Mouse (Mus musculus) liver, embryonic 13.5 days (tissue): Measurements from ENCODE around the gene Man2a2. TPM values are rescaled to one million over a fixed set of nuclear protein-coding genes. Genes with fewer than 3 reads are reported as not detected.

ENCODE experiments used
- ATAC-seq: fragments of 200-750 bp; cut with Nextera tagmentation; 2 replicates; pipeline ENCODE4 v1.8.0; 2017; ENCODE audit warnings: low read depth, mild to moderate bottlenecking, moderate number of reproducible peaks, moderate library complexity
- DNase-seq: peaks from one replicate; pipeline ENCODE4 v3.0.0; 2022
- H3K27ac ChIP-seq: fragments of 300-500 bp; sonication (generic); 2 replicates; pipeline ENCODE4 v1.5.1; 2015; ENCODE audit warnings: moderate library complexity, mild to moderate bottlenecking, inconsistent platforms
- H3K27me3 ChIP-seq: fragments of 300-500 bp; sonication (generic); 2 replicates; pipeline ENCODE4 v1.6.1; 2015; ENCODE audit warnings: mild to moderate bottlenecking, inconsistent platforms
- H3K36me3 ChIP-seq: fragments of 300-500 bp; sonication (generic); 2 replicates; pipeline ENCODE4 v1.6.1; 2015; ENCODE audit warnings: mild to moderate bottlenecking, inconsistent platforms
- H3K4me1 ChIP-seq: fragments of 300-500 bp; sonication (generic); replicated peaks from 2 replicates; pipeline ENCODE4 v1.6.1; 2015; ENCODE audit warnings: inconsistent platforms
- H3K4me2 ChIP-seq: fragments of 300-500 bp; sonication (generic); 2 replicates; pipeline ENCODE4 v1.6.1; 2015; ENCODE audit warnings: inconsistent platforms, mild to moderate bottlenecking, moderate library complexity
- H3K4me3 ChIP-seq: fragments of 300-500 bp; sonication (generic); replicated peaks from 2 replicates; pipeline ENCODE4 v1.5.1; 2015; ENCODE audit warnings: mild to moderate bottlenecking, inconsistent platforms
- H3K9ac ChIP-seq: fragments of 300-500 bp; sonication (generic); 2 replicates; pipeline ENCODE4 v1.6.1; 2015; ENCODE audit warnings: mild to moderate bottlenecking, inconsistent platforms
- H3K9me3 ChIP-seq: fragments of 300-500 bp; sonication (generic); replicated peaks from 2 replicates; pipeline ENCODE4 v1.6.1; 2016; ENCODE audit warnings: inconsistent platforms
- WGBS: fragments of 180-500 bp; shearing (Covaris S2); methylation state at CpG from one replicate; pipeline ENCODE4 v1.1.7; 2015; ENCODE audit not compliant: insufficient replicate concordance; 5-methylcytosine and 5-hydroxymethylcytosine counted together
- polyA plus RNA-seq: library from polyadenylated mRNA; unstranded; fragments of >200 nt; fragmentation: Nextera tagmentation; extraction: Ambion mirVana; gene quantifications from 2 replicates; pipeline ENCODE4 v1.2.1, GENCODE M21; 2015

The Man2a2 gene
- polyA plus RNA-seq, 1 experiment from 2014 or later: 2.2 TPM

DNA sequence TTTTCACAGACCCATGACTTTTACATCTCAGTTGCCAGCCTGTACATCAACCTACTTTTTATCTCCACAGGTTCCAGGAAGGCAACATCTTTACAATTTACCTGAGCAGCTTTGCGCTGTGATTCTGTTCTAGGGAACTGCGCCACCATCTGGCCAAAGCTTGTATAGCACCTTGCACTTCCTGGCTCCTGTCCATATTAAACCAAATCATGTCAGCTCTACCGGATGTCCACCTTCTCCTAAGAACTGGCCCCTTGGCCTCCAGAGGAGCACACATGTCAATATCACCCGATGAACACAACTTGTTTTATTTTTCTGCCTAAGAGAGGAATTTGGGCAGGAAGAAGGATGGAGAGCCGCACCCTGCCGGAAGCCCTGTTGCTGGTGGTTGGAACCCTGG lies 6.3 kb upstream of the Man2a2 start:
- no peak for DNase-seq
- peaks cover 11% of the 10 kb centered on the region; the same call in 1 of the 2 replicates for H3K4me1 ChIP-seq
- H3K4me3 ChIP-seq: no peak overlapping the region
- WGBS: 44% methylated on average over 6 of the region's 6 CpGs
- no peaks in the 10 kb centered on the region for H3K9me3 ChIP-seq
- no peak overlapping the region for H3K4me2 ChIP-seq
- ATAC-seq: no peak
- no peak overlapping the region for H3K27ac ChIP-seq
- no peak overlapping the region for H3K9ac ChIP-seq
- peaks cover 8% of the 10 kb centered on the region; the same call in 1 of the 2 replicates for H3K27me3 ChIP-seq
- H3K36me3 ChIP-seq: peaks cover 10% of the 10 kb centered on the region

GRCm38 (mm10) chr7:80376192-80376591 lies 5.0 kb upstream of the Man2a2 start:
- 80% methylated on average over 10 of the region's 10 CpGs for WGBS
- Histone ChIP-seq H3K9me3 (no peaks in the 10 kb centered on the region), H3K27ac (no peak overlapping the region)

GRCm38 (mm10) chr7:80375376-80376039 lies 4.3 kb upstream of the Man2a2 start:
- Histone ChIP-seq H3K4me2 (no peak overlapping the region), H3K9me3 (no peaks in the 10 kb centered on the region), H3K27me3 (peaks cover 24% of the 10 kb centered on the region), H3K27ac (no peak overlapping the region), H3K4me1 (peaks cover 26% of the 10 kb centered on the region), H3K4me3 (no peak overlapping the region), H3K36me3 (peaks cover 6% of the 10 kb centered on the region; the same call in 1 of the 2 replicates), H3K9ac (no peak overlapping the region)
- DNase-seq (no peak), ATAC-seq (no peak)
- WGBS: 42% methylated on average over 9 of the region's 9 CpGs

More at GRCm38 (mm10) chr7:80376192-80376591, 5.0 kb upstream of the Man2a2 start:
- no peak for DNase-seq
- peaks cover 17% of the 10 kb centered on the region for H3K27me3 ChIP-seq
- peaks cover 19% of the 10 kb centered on the region for H3K4me1 ChIP-seq
- H3K36me3 ChIP-seq: peaks cover 6% of the 10 kb centered on the region; the same call in 1 of the 2 replicates
- no peak overlapping the region for H3K4me2 ChIP-seq
- H3K4me3 ChIP-seq: no peak overlapping the region
- ATAC-seq: no peak
- H3K9ac ChIP-seq: no peak overlapping the region

DNA sequence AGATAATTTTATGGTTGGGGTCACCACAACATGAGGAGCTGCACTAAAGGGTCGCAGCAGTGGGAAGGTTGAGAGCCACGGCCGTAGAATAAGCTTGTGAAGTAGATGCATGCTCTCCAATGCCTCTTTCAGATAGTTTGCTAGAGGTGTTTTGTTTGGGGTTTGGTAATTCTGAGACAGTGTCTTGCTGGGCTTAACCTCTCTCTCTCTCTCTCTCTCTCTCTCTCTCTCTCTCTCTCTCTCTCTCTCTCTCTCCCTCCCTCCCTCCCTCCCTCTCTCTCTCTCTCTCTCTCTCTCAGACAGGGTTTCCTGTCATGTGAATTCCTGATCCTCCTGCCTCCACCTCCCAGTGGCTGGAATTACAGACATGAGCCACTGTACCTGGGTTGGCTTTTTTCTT lies 3.6 kb upstream of the Man2a2 start:
- ATAC-seq: no peak
- no peak for DNase-seq
- Histone ChIP-seq H3K27me3 (peaks cover 32% of the 10 kb centered on the region), H3K9me3 (no peaks in the 10 kb centered on the region), H3K9ac (no peak overlapping the region), H3K4me3 (no peak overlapping the region), H3K27ac (no peak overlapping the region), H3K4me1 (peaks cover 32% of the 10 kb centered on the region), H3K4me2 (no peak overlapping the region), H3K36me3 (peaks cover 6% of the 10 kb centered on the region; the same call in 1 of the 2 replicates)
- WGBS: 75% methylated on average over 3 of the region's 3 CpGs

DNA sequence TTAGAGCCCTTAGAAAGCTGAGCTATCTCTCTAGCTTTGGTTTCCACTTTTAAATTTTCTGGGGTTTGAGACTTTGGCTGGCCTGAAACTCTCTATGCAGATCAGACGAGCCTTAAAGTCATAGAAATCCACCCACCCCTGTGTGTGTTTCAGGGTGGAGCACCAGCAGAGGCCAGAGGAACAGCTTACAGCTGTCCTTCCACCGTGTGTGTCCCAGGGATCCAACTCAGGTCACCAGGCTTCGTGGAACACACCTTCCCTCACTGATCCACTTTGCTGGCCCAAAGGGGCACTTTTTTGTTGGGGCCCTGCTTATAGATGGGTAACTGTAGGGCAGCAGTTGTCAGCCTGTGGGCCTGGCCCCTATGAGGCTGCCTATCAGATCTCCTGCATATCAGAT lies 3.1 kb upstream of the Man2a2 start:
- H3K27ac ChIP-seq: no peak overlapping the region
- 52% methylated on average over 3 of the region's 3 CpGs for WGBS

GRCm38 (mm10) chr7:80373850-80374249 lies 2.7 kb upstream of the Man2a2 start:
- ATAC-seq: no peak
- DNase-seq: no peak
- H3K4me1 ChIP-seq: peaks cover 39% of the 10 kb centered on the region
- H3K27me3 ChIP-seq: peaks cover 39% of the 10 kb centered on the region
- no peak overlapping the region for H3K4me2 ChIP-seq
- H3K4me3 ChIP-seq: no peak overlapping the region
- no peak overlapping the region for H3K27ac ChIP-seq
- H3K36me3 ChIP-seq: peaks cover 4% of the 10 kb centered on the region; the same call in 1 of the 2 replicates
- H3K9ac ChIP-seq: no peak overlapping the region
- 69% methylated on average over 12 of the region's 12 CpGs for WGBS
- H3K9me3 ChIP-seq: no peaks in the 10 kb centered on the region

More for the DNA sequence above, 3.1 kb upstream of the Man2a2 start:
- DNase-seq (no peak), ATAC-seq (no peak)
- Histone ChIP-seq H3K4me2 (no peak overlapping the region), H3K27me3 (peaks cover 36% of the 10 kb centered on the region), H3K9ac (no peak overlapping the region), H3K4me1 (peaks cover 37% of the 10 kb centered on the region), H3K36me3 (peaks cover 6% of the 10 kb centered on the region; the same call in 1 of the 2 replicates), H3K4me3 (no peak overlapping the region), H3K9me3 (no peaks in the 10 kb centered on the region)

- H3K4me2 ChIP-seq: no peak overlapping the region
- peaks cover 39% of the 10 kb centered on the region for H3K27me3 ChIP-seq
- no peaks in the 10 kb centered on the region for H3K36me3 ChIP-seq
- no peak for DNase-seq
- no peak for ATAC-seq
- H3K9me3 ChIP-seq: no peaks in the 10 kb centered on the region
- H3K4me1 ChIP-seq: peaks cover 42% of the 10 kb centered on the region
- 64% methylated on average over 4 of the region's 4 CpGs for WGBS
- no peak overlapping the region for H3K9ac ChIP-seq
- H3K27ac ChIP-seq: no peak overlapping the region
- H3K4me3 ChIP-seq: no peak overlapping the region
Measured at GRCm38 (mm10) chr7:80373352-80373751, 2.2 kb upstream of the Man2a2 start.

- H3K9ac ChIP-seq: no peak overlapping the region
- H3K4me2 ChIP-seq: no peak overlapping the region
- H3K4me3 ChIP-seq: no peak overlapping the region
- DNase-seq: no peak
- 0 out of 2 replicates have a peak, but pooled peaks cover 2% of the 10 kb centered on the region for H3K36me3 ChIP-seq
- no peak overlapping the region for H3K27ac ChIP-seq
- no peaks in the 10 kb centered on the region for H3K9me3 ChIP-seq
- H3K27me3 ChIP-seq: peaks cover 39% of the 10 kb centered on the region
- peaks cover 41% of the 10 kb centered on the region for H3K4me1 ChIP-seq
- no peak for ATAC-seq
- 43% methylated on average over 2 of the region's 2 CpGs for WGBS
Measured at GRCm38 (mm10) chr7:80372667-80373066, 1.5 kb upstream of the Man2a2 start.

- peaks cover 7% of the 10 kb centered on the region; the same call in 1 of the 2 replicates for H3K36me3 ChIP-seq
- H3K27me3 ChIP-seq: peaks cover 39% of the 10 kb centered on the region
- no peaks in the 10 kb centered on the region for H3K9me3 ChIP-seq
- no peak for ATAC-seq
- H3K4me1 ChIP-seq: peaks cover 39% of the 10 kb centered on the region
- DNase-seq: no peak
- WGBS: 56% methylated on average over 3 of the region's 3 CpGs
- no peak overlapping the region for H3K9ac ChIP-seq
- H3K4me3 ChIP-seq: no peak overlapping the region
- H3K27ac ChIP-seq: no peak overlapping the region
- 0 out of 2 replicates have a peak overlapping the region, but pooled peaks have one; percentile 94 for H3K4me2 ChIP-seq
Measured at GRCm38 (mm10) chr7:80372166-80372565, 991 bp upstream of the Man2a2 start.

DNA sequence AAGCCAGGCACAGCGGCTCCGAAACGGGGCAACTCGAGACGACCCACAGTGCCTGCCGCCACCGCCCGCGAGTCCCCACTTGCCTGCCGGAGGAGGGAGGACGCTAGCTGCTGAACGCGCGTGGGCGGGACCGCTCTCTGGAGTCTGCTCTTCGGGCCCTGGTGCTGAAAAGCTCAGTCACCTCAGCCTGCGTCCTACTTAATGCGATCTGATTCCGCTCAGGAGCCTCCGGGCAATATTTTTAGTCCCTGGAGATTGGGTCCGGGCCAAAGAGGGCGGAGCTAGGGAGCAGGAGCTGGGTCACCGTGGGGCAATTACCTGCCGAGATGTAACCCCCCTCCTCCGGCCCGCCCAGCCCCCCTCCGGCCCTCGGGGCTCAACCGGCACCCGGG lies 530 bp downstream of the Man2a2 start:
- DNase-seq: peak; percentile 43
- peaks cover 14% of the 10 kb centered on the region for H3K36me3 ChIP-seq
- peaks cover 39% of the 10 kb centered on the region for H3K4me1 ChIP-seq
- H3K9ac ChIP-seq: peak overlapping the region; percentile 76
- H3K4me2 ChIP-seq: peak overlapping the region; percentile 94
- 1% methylated on average over 27 of the region's 31 CpGs for whole genome bisulfite sequencing
- peak overlapping the region; percentile 19 for H3K27ac ChIP-seq
- peak; percentile 42 for ATAC-seq
- H3K27me3 ChIP-seq: peaks cover 39% of the 10 kb centered on the region
- peak overlapping the region; percentile 73 for H3K4me3 ChIP-seq
- H3K9me3 ChIP-seq: no peaks in the 10 kb centered on the region

GRCm38 (mm10) chr7:80369967-80370431 lies 1.2 kb downstream of the Man2a2 start:
- H3K4me1 ChIP-seq: peaks cover 34% of the 10 kb centered on the region
- H3K9me3 ChIP-seq: no peaks in the 10 kb centered on the region
- ATAC-seq (no peak), DNase-seq (no peak)
- H3K4me3 ChIP-seq: peak overlapping the region; percentile 73
- WGBS: 41% methylated on average over 4 of the region's 4 CpGs
- H3K4me2 ChIP-seq: peak overlapping the region; percentile 94
- peak overlapping the region; percentile 76 for H3K9ac ChIP-seq
- H3K27ac ChIP-seq: peak overlapping the region; percentile 19; the same call in 1 of the 2 replicates
- peaks cover 39% of the 10 kb centered on the region for H3K27me3 ChIP-seq
- peaks cover 14% of the 10 kb centered on the region for H3K36me3 ChIP-seq
